Comparison of ENCODE assay signal across 14 mouse cellular contexts in genomic region chr13:110560566-110560965, GRCm38 (mm10).
DNase-seq lines count a peak whose midpoint lies in the region; ATAC-seq and TF ChIP-seq lines count a peak whose summit lies in the region.
"Had no signal": no experiment of that assay in that cellular context is flagged by ENCODE, and none has a peak within 500 bp of the region (broad histone marks: within the 10 kb centered on the region; RNA-seq: fewer than 3 reads in every experiment).

No protein-coding gene starts in this region.

- TF ChIP-seq CTCF in liver, postnatal 0 days (IDR thresholded peaks at IDR 0.05; ENCODE audit: low read depth): no peak

- no peaks in the 10 kb centered on the region for H3K36me3 ChIP-seq in liver, postnatal 0 days (replicated peaks; ENCODE audit: insufficient read depth, low read length)
- no peaks in the 10 kb centered on the region for H3K36me3 ChIP-seq in liver, embryonic 12.5 days
- H3K36me3 ChIP-seq in midbrain, embryonic 16.5 days (ENCODE audit: control insufficient read depth, insufficient read depth, low read length): no peaks in the 10 kb centered on the region

- WGBS in liver, postnatal 0 days (ENCODE audit: insufficient replicate concordance): 51% methylated on average over 13 of the region's 13 CpGs
- 74% methylated on average over 13 of the region's 13 CpGs for WGBS in liver, embryonic 12.5 days (ENCODE audit: insufficient replicate concordance)
- 90% methylated on average over 13 of the region's 13 CpGs for WGBS in midbrain, embryonic 16.5 days

- H3K9me3 ChIP-seq in liver, postnatal 0 days (ENCODE audit: low read length): no peaks in the 10 kb centered on the region
- H3K9me3 ChIP-seq in liver, embryonic 12.5 days (replicated peaks): no peaks in the 10 kb centered on the region
- H3K9me3 ChIP-seq in midbrain, embryonic 16.5 days (replicated peaks; ENCODE audit: control insufficient read depth, low read length, poor library complexity, severe bottlenecking): no peaks in the 10 kb centered on the region

- no peak overlapping the region for H3K4me3 ChIP-seq in liver, postnatal 0 days (ENCODE audit: low read depth, low read length)
- H3K4me3 ChIP-seq in liver, embryonic 12.5 days: no peak overlapping the region
- H3K4me3 ChIP-seq in midbrain, embryonic 16.5 days (ENCODE audit: low read depth, low read length): no peak overlapping the region
- H3K4me3 ChIP-seq: myocyte had no signal

- no peaks in the 10 kb centered on the region for H3K27me3 ChIP-seq in liver, postnatal 0 days (ENCODE audit: insufficient read depth, low read length)
- H3K27me3 ChIP-seq in liver, embryonic 12.5 days (replicated peaks): no peaks in the 10 kb centered on the region
- no peaks in the 10 kb centered on the region for H3K27me3 ChIP-seq in midbrain, embryonic 16.5 days (ENCODE audit: control insufficient read depth, insufficient read depth, low read depth, low read length)

- no peak for TF ChIP-seq EP300 in liver, postnatal 0 days (IDR thresholded peaks at IDR 0.05; ENCODE audit: low read depth)

- no peaks in the 10 kb centered on the region for H3K4me1 ChIP-seq in liver, postnatal 0 days (ENCODE audit: insufficient read depth)
- H3K4me1 ChIP-seq in liver, embryonic 12.5 days: peaks cover 14% of the 10 kb centered on the region
- no peaks in the 10 kb centered on the region for H3K4me1 ChIP-seq in midbrain, embryonic 16.5 days (ENCODE audit: control insufficient read depth, insufficient read depth, low read length)

- no peak overlapping the region for H3K9ac ChIP-seq in liver, postnatal 0 days (replicated peaks)
- no peak overlapping the region for H3K9ac ChIP-seq in liver, embryonic 12.5 days
- H3K9ac ChIP-seq in midbrain, embryonic 16.5 days (ENCODE audit: low read depth, low read length): no peak overlapping the region
- H3K9ac ChIP-seq: liver, embryonic 14.5 days had no signal

- no peak for ATAC-seq in liver, postnatal 0 days
- no peak for ATAC-seq in liver, embryonic 12.5 days
- ATAC-seq in midbrain, embryonic 16.5 days: no peak
- ATAC-seq: hindbrain, postnatal 0 days had no signal

- DNase-seq in liver, postnatal 0 days: no peak
- DNase-seq in layer of hippocampus, adult 9-11 months: peak; percentile 78
- DNase-seq in lung, postnatal 25 days (ENCODE audit: low spot score): peak; percentile 73
- DNase-seq in T-cell, adult 2 months (ENCODE audit: low spot score): no peak
- no peak for DNase-seq in adrenal gland, postnatal 25 days
- DNase-seq: cerebellum, adult 8-10 months; gastrocnemius, postnatal 10 days; kidney, postnatal 4 days; retina, postnatal 1 day had no signal

- peak overlapping the region; percentile 15; the same call in 1 of the 2 replicates for H3K4me2 ChIP-seq in liver, postnatal 0 days (ENCODE audit: low read depth, low read length)
- no peak overlapping the region for H3K4me2 ChIP-seq in liver, embryonic 12.5 days
- H3K4me2 ChIP-seq in midbrain, embryonic 16.5 days (ENCODE audit: low read length): no peak overlapping the region

- H3K27ac ChIP-seq in liver, postnatal 0 days (ENCODE audit: low read depth): no peak overlapping the region
- H3K27ac ChIP-seq in liver, embryonic 12.5 days: no peak overlapping the region
- H3K27ac ChIP-seq in midbrain, embryonic 16.5 days (ENCODE audit: low read length): no peak overlapping the region
- H3K27ac ChIP-seq: hindbrain, postnatal 0 days; liver, embryonic 14.5 days had no signal

Comparison
In these comparisons a context has a peak if more than half of its experiments do, and no peak if none do; other contexts are left out.
1. DNase-seq: peak in layer of hippocampus, adult 9-11 months (single experiment) and lung, postnatal 25 days (single experiment); none in liver, postnatal 0 days (single experiment), T-cell, adult 2 months (single experiment) and adrenal gland, postnatal 25 days (single experiment).